Mouse (Mus musculus) lung, embryonic 15.5 days (tissue): ENCODE data around the gene Ubac2. TPM values are rescaled to one million over a fixed set of nuclear protein-coding genes. Genes with fewer than 3 reads are reported as not detected.

Experiments
- ATAC-seq: fragments of 200-750 bp; cut with Nextera tagmentation; 2 replicates; pipeline ENCODE4 v1.8.0; 2017; ENCODE audit warnings: moderate number of reproducible peaks, borderline replicate concordance; ENCODE audit not compliant: low FRiP score, low TSS enrichment; ENCODE audit errors: extremely low read depth
- H3K27ac ChIP-seq: fragments of 300-500 bp; sonication (generic); 2 replicates; pipeline ENCODE4 v1.5.1; 2015; ENCODE audit warnings: moderate library complexity, mild to moderate bottlenecking, inconsistent platforms
- H3K27me3 ChIP-seq: fragments of 300-500 bp; sonication (generic); 2 replicates; pipeline ENCODE4 v1.6.1; 2015; ENCODE audit warnings: inconsistent platforms
- H3K36me3 ChIP-seq: fragments of 300-500 bp; sonication (generic); 2 replicates; pipeline ENCODE4 v1.6.1; 2015; ENCODE audit warnings: inconsistent platforms
- H3K4me1 ChIP-seq: fragments of 300-500 bp; sonication (generic); 2 replicates; pipeline ENCODE4 v1.6.1; 2015; ENCODE audit warnings: inconsistent platforms
- H3K4me2 ChIP-seq: fragments of 300-500 bp; sonication (generic); 2 replicates; pipeline ENCODE4 v1.6.1; 2015; ENCODE audit warnings: inconsistent platforms, mild to moderate bottlenecking, moderate library complexity
- H3K4me3 ChIP-seq: fragments of 300-500 bp; sonication (generic); 2 replicates; pipeline ENCODE4 v1.5.1; 2015; ENCODE audit warnings: mild to moderate bottlenecking, inconsistent platforms
- H3K9ac ChIP-seq: fragments of 300-500 bp; sonication (generic); 2 replicates; pipeline ENCODE4 v1.6.1; 2015; ENCODE audit warnings: inconsistent platforms
- H3K9me3 ChIP-seq: fragments of 300-500 bp; sonication (generic); 2 replicates; pipeline ENCODE4 v1.6.1; 2016; ENCODE audit warnings: inconsistent platforms
- WGBS: fragments of 180-500 bp; shearing (Covaris S2); methylation state at CpG from one replicate; pipeline ENCODE4 v1.1.7; 2015; 5-methylcytosine and 5-hydroxymethylcytosine counted together
- polyA plus RNA-seq: library from polyadenylated mRNA; unstranded; fragments of >200 nt; fragmentation: Nextera tagmentation; extraction: Ambion mirVana; gene quantifications from 2 replicates; pipeline ENCODE4 v1.2.1, GENCODE M21; 2015

Gene Ubac2
- polyA plus RNA-seq, 1 experiment from 2014 or later, result 60.4 TPM

GRCm38 (mm10) chr14:121955176-121955795 is 76.9 kb downstream of the Ubac2 start:
- Histone ChIP-seq H3K27me3 (no peaks in the 10 kb centered on the region), H3K27ac (no peak overlapping the region), H3K36me3 (no peaks in the 10 kb centered on the region), H3K9ac (no peak overlapping the region), H3K9me3 (no peaks in the 10 kb centered on the region), H3K4me3 (no peak overlapping the region), H3K4me2 (no peak overlapping the region), H3K4me1 (no peaks in the 10 kb centered on the region)
- no peak for ATAC-seq
- 61% methylated on average over 5 of the region's 5 CpGs for WGBS

- ATAC-seq, result no peak
- Histone ChIP-seq H3K4me2 (no peak overlapping the region), H3K36me3 (no peaks in the 10 kb centered on the region), H3K4me1 (peaks cover 1% of the 10 kb centered on the region; the same call in 1 of the 2 replicates), H3K4me3 (no peak overlapping the region), H3K27ac (no peak overlapping the region), H3K9me3 (no peaks in the 10 kb centered on the region), H3K27me3 (no peaks in the 10 kb centered on the region), H3K9ac (no peak overlapping the region)
- WGBS, result 88% methylated on average over 5 of the region's 5 CpGs
Observed at GRCm38 (mm10) chr14:121956291-121956690, 77.9 kb downstream of the Ubac2 start.

- WGBS, result 80% methylated on average over 10 of the region's 10 CpGs
- H3K27me3 ChIP-seq, result no peaks in the 10 kb centered on the region
Observed at GRCm38 (mm10) chr14:121957176-121957871, 78.9 kb downstream of the Ubac2 start.

GRCm38 (mm10) chr14:121958041-121958750 is 79.8 kb downstream of the Ubac2 start:
- 80% methylated on average over 3 of the region's 3 CpGs for WGBS
- no peak for ATAC-seq
- H3K27ac ChIP-seq, result no peak overlapping the region
- no peaks in the 10 kb centered on the region for H3K27me3 ChIP-seq
- H3K9me3 ChIP-seq, result no peaks in the 10 kb centered on the region
- H3K4me3 ChIP-seq, result no peak overlapping the region
- H3K4me1 ChIP-seq, result peaks cover 14% of the 10 kb centered on the region
- no peak overlapping the region for H3K4me2 ChIP-seq
- no peak overlapping the region for H3K9ac ChIP-seq
- no peaks in the 10 kb centered on the region for H3K36me3 ChIP-seq

More at GRCm38 (mm10) chr14:121957176-121957871, 78.9 kb downstream of the Ubac2 start:
- H3K36me3 ChIP-seq, result no peaks in the 10 kb centered on the region
- H3K4me3 ChIP-seq, result no peak overlapping the region
- H3K4me2 ChIP-seq, result no peak overlapping the region
- no peak overlapping the region for H3K9ac ChIP-seq
- H3K4me1 ChIP-seq, result peaks cover 9% of the 10 kb centered on the region
- H3K27ac ChIP-seq, result no peak overlapping the region
- H3K9me3 ChIP-seq, result no peaks in the 10 kb centered on the region
- no peak for ATAC-seq

- Histone ChIP-seq H3K27ac (no peak overlapping the region), H3K4me1 (peaks cover 21% of the 10 kb centered on the region), H3K4me2 (no peak overlapping the region), H3K27me3 (no peaks in the 10 kb centered on the region), H3K9me3 (no peaks in the 10 kb centered on the region), H3K9ac (no peak overlapping the region), H3K36me3 (no peaks in the 10 kb centered on the region), H3K4me3 (no peak overlapping the region)
- 66% methylated on average over 10 of the region's 10 CpGs for WGBS
- ATAC-seq, result no peak
Observed at GRCm38 (mm10) chr14:121958751-121959537, 80.5 kb downstream of the Ubac2 start.

GRCm38 (mm10) chr14:121959538-121959980 is 81.1 kb downstream of the Ubac2 start:
- H3K36me3 ChIP-seq, result no peaks in the 10 kb centered on the region
- H3K4me2 ChIP-seq, result no peak overlapping the region
- H3K9ac ChIP-seq, result no peak overlapping the region
- H3K27me3 ChIP-seq, result no peaks in the 10 kb centered on the region
- WGBS, result 90% methylated on average over 3 of the region's 3 CpGs
- peaks cover 22% of the 10 kb centered on the region for H3K4me1 ChIP-seq
- no peaks in the 10 kb centered on the region for H3K9me3 ChIP-seq
- no peak overlapping the region for H3K4me3 ChIP-seq
- ATAC-seq, result no peak
- no peak overlapping the region for H3K27ac ChIP-seq

- Histone ChIP-seq H3K4me1 (peaks cover 22% of the 10 kb centered on the region), H3K4me3 (no peak overlapping the region), H3K27ac (no peak overlapping the region), H3K4me2 (no peak overlapping the region), H3K36me3 (no peaks in the 10 kb centered on the region), H3K9me3 (no peaks in the 10 kb centered on the region), H3K9ac (no peak overlapping the region), H3K27me3 (no peaks in the 10 kb centered on the region)
- no peak for ATAC-seq
- 67% methylated on average over 4 of the region's 4 CpGs for WGBS
Observed at GRCm38 (mm10) chr14:121960031-121960430, 81.6 kb downstream of the Ubac2 start.

GRCm38 (mm10) chr14:121960531-121960930 is 82.1 kb downstream of the Ubac2 start:
- no peak for ATAC-seq
- Histone ChIP-seq H3K4me1 (peaks cover 22% of the 10 kb centered on the region), H3K4me3 (no peak overlapping the region), H3K9me3 (no peaks in the 10 kb centered on the region), H3K27me3 (no peaks in the 10 kb centered on the region), H3K36me3 (no peaks in the 10 kb centered on the region), H3K4me2 (no peak overlapping the region), H3K9ac (no peak overlapping the region), H3K27ac (no peak overlapping the region)
- 67% methylated on average over 2 of the region's 2 CpGs for WGBS

- ATAC-seq, result no peak
- Histone ChIP-seq H3K9me3 (no peaks in the 10 kb centered on the region), H3K4me2 (no peak overlapping the region), H3K27me3 (no peaks in the 10 kb centered on the region), H3K36me3 (no peaks in the 10 kb centered on the region), H3K4me3 (no peak overlapping the region), H3K4me1 (peaks cover 22% of the 10 kb centered on the region), H3K27ac (no peak overlapping the region), H3K9ac (no peak overlapping the region)
- 25% methylated on average over 6 of the region's 6 CpGs for WGBS
Observed at GRCm38 (mm10) chr14:121960997-121961396, 82.6 kb downstream of the Ubac2 start.

GRCm38 (mm10) chr14:121961496-121962127 is 83.2 kb downstream of the Ubac2 start:
- no peaks in the 10 kb centered on the region for H3K36me3 ChIP-seq
- WGBS, result 60% methylated on average over 12 of the region's 12 CpGs
- no peaks in the 10 kb centered on the region for H3K9me3 ChIP-seq
- H3K27ac ChIP-seq, result peak overlapping the region; percentile 49
- H3K27me3 ChIP-seq, result no peaks in the 10 kb centered on the region
- peak; percentile 29; the same call in 1 of the 2 replicates for ATAC-seq
- peaks cover 22% of the 10 kb centered on the region for H3K4me1 ChIP-seq
- no peak overlapping the region for H3K9ac ChIP-seq
- no peak overlapping the region for H3K4me3 ChIP-seq
- 0 out of 2 replicates have a peak overlapping the region, but pooled peaks have one; percentile 11 for H3K4me2 ChIP-seq
